Mouse (Mus musculus) MEL (cell line): ENCODE results near the gene Ip6k3.

Experiments used
- CTCF ChIP-seq, 3 experiments: IDR thresholded peaks in 2 of 3; conservative IDR thresholded peaks in 1 of 3; 2 replicates each; pipeline ENCODE4 v1.5.1; 2011 to 2012; ENCODE audit warnings: low read length in 3 of 3, low read depth in 2 of 3, mild to moderate bottlenecking in 2 of 3, improper control_type of control experiment in 1 of 3, inconsistent platforms in 1 of 3, mixed read lengths in 1 of 3, moderate library complexity in 1 of 3; ENCODE audit not compliant: control insufficient read depth in 1 of 3, insufficient read depth in 1 of 3, poor library complexity in 1 of 3, severe bottlenecking in 1 of 3
- GABPA ChIP-seq: IDR thresholded peaks from 2 replicates; pipeline ENCODE4 v1.6.1; 2012; ENCODE audit warnings: low read depth, mild to moderate bottlenecking, inconsistent platforms, low read length, improper control_type of control experiment, moderate library complexity
- GATA1 ChIP-seq: IDR thresholded peaks from 2 replicates; pipeline ENCODE4 v1.6.1; 2011; ENCODE audit warnings: low read depth, low read length, improper control_type of control experiment
- MAX ChIP-seq: IDR thresholded peaks from 2 replicates; pipeline ENCODE4 v1.6.1; 2011; ENCODE audit warnings: low read length, improper control_type of control experiment

- no peak for TF ChIP-seq CTCF (IDR thresholded peaks at IDR 0.05 in 2 of 3, conservative IDR thresholded peaks at IDR 0.05 in 1 of 3; ENCODE audit: control insufficient read depth in 1 of 3, insufficient read depth in 1 of 3, low read depth in 2 of 3, low read length in 3 of 3, poor library complexity in 1 of 3, severe bottlenecking in 1 of 3)
- no peak for TF ChIP-seq GABPA
- no peak for TF ChIP-seq GATA1
- TF ChIP-seq MAX, result no peak
Measured at GRCm38 (mm10) chr17:27146323-27146923, 21.2 kb downstream of the Ip6k3 start.
